ENCODE assay signal across 19 mouse cellular contexts in genomic region chr10:87333311-87333710, GRCm38 (mm10).
A peak's percentile ranks its signal among the peaks of the same experiment; 100 is the strongest.
DNase-seq lines count a peak whose midpoint lies in the region; ATAC-seq lines count a peak whose summit lies in the region.
"Had no signal": no experiment of that assay in that cellular context is flagged by ENCODE, and none has a peak within 500 bp of the region (broad histone marks: within the 10 kb centered on the region; RNA-seq: fewer than 3 reads in every experiment).

No protein-coding gene starts in this region.

- H3K4me2 ChIP-seq in hindbrain, embryonic 16.5 days (ENCODE audit: low read length) = no peak overlapping the region
- H3K4me2 ChIP-seq in hindbrain, embryonic 14.5 days (replicated peaks) = no peak overlapping the region
- H3K4me2 ChIP-seq: heart, embryonic 12.5 days; liver, embryonic 12.5 days; lung, embryonic 15.5 days; neural tube, embryonic 13.5 days had no signal

- WGBS in hindbrain, embryonic 16.5 days = 29% methylated on average over 6 of the region's 6 CpGs
- 32% methylated on average over 6 of the region's 6 CpGs for WGBS in hindbrain, embryonic 14.5 days

- no peaks in the 10 kb centered on the region for H3K36me3 ChIP-seq in hindbrain, embryonic 16.5 days (ENCODE audit: control insufficient read depth, insufficient read depth, low read length)
- no peaks in the 10 kb centered on the region for H3K36me3 ChIP-seq in hindbrain, embryonic 14.5 days (replicated peaks; ENCODE audit: control insufficient read depth, insufficient read depth)
- H3K36me3 ChIP-seq: heart, embryonic 12.5 days; liver, embryonic 12.5 days; lung, embryonic 15.5 days; neural tube, embryonic 13.5 days had no signal

- peak; percentile 46 to 48 for DNase-seq in cerebellum, postnatal 10 days
- no peak for DNase-seq in cerebellum, postnatal 36 days
- no peak for DNase-seq in hindbrain, embryonic 14.5 days (ENCODE audit: low spot score)
- peak; percentile 0 for DNase-seq in Muller cell, postnatal 12 days (ENCODE audit: inconsistent ontology term)
- peak; percentile 7 to 8 for DNase-seq in layer of hippocampus, adult 8-10 months (ENCODE audit: low spot score in 2 of 2)
- no peak for DNase-seq in adrenal gland, adult (ENCODE audit: inconsistent age in 2 of 2, low spot score in 1 of 2)
- DNase-seq: adrenal gland, adult 8-10 months; kidney, adult 8-10 months; kidney, postnatal 25 days; left cerebral cortex, postnatal 4 days; thymus, postnatal 14 days had no signal

- no peak overlapping the region for H3K4me3 ChIP-seq in hindbrain, embryonic 16.5 days (ENCODE audit: low read length)
- no peak overlapping the region for H3K4me3 ChIP-seq in hindbrain, embryonic 14.5 days (replicated peaks; ENCODE audit: low read length)
- H3K4me3 ChIP-seq: erythroblast, embryonic 14.5 days; heart, embryonic 12.5 days; liver, embryonic 12.5 days; lung, embryonic 15.5 days; neural tube, embryonic 13.5 days had no signal

- ATAC-seq in hindbrain, embryonic 16.5 days = peak; percentile 50; the same call in 1 of the 2 replicates
- ATAC-seq in hindbrain, embryonic 14.5 days (ENCODE audit: low FRiP score) = no peak; the same call in 1 of the 2 replicates
- ATAC-seq: inflammation-experienced regulatory T-cells, adult 6 months; liver, embryonic 12.5 days had no signal

- H3K27me3 ChIP-seq in hindbrain, embryonic 16.5 days (replicated peaks; ENCODE audit: control insufficient read depth, insufficient read depth, low read length) = no peaks in the 10 kb centered on the region
- H3K27me3 ChIP-seq in hindbrain, embryonic 14.5 days (ENCODE audit: control insufficient read depth, insufficient read depth, low read length) = no peaks in the 10 kb centered on the region
- H3K27me3 ChIP-seq: CH12.LX; heart, embryonic 12.5 days; liver, embryonic 12.5 days; lung, embryonic 15.5 days; neural tube, embryonic 13.5 days had no signal

- no peaks in the 10 kb centered on the region; the same call in 1 of the 2 replicates for H3K4me1 ChIP-seq in hindbrain, embryonic 16.5 days (ENCODE audit: control insufficient read depth, insufficient read depth, low read depth, low read length)
- H3K4me1 ChIP-seq in hindbrain, embryonic 14.5 days (replicated peaks; ENCODE audit: control insufficient read depth, insufficient read depth, low read length) = no peaks in the 10 kb centered on the region; the same call in 1 of the 2 replicates
- H3K4me1 ChIP-seq: heart, embryonic 12.5 days; liver, embryonic 12.5 days; lung, embryonic 15.5 days; neural tube, embryonic 13.5 days had no signal

- no peaks in the 10 kb centered on the region; the same call in 1 of the 2 replicates for H3K9me3 ChIP-seq in hindbrain, embryonic 16.5 days (ENCODE audit: control insufficient read depth, low read length)
- peaks cover 7% of the 10 kb centered on the region; the same call in 1 of the 2 replicates for H3K9me3 ChIP-seq in hindbrain, embryonic 14.5 days (ENCODE audit: control insufficient read depth, low read length)
- H3K9me3 ChIP-seq: liver, embryonic 12.5 days; lung, embryonic 15.5 days had no signal

- no peak overlapping the region for H3K27ac ChIP-seq in hindbrain, embryonic 16.5 days (ENCODE audit: low read depth, low read length)
- H3K27ac ChIP-seq in hindbrain, embryonic 14.5 days = no peak overlapping the region
- H3K27ac ChIP-seq: liver, embryonic 12.5 days; lung, embryonic 15.5 days; neural tube, embryonic 13.5 days had no signal

- H3K9ac ChIP-seq in hindbrain, embryonic 16.5 days (ENCODE audit: low read depth, low read length) = no peak overlapping the region
- no peak overlapping the region for H3K9ac ChIP-seq in hindbrain, embryonic 14.5 days
- H3K9ac ChIP-seq: heart, embryonic 12.5 days; liver, embryonic 12.5 days; lung, embryonic 15.5 days; neural tube, embryonic 13.5 days had no signal

Comparison
In these comparisons a context has a peak if more than half of its experiments do, and no peak if none do; other contexts are left out.
1. DNase-seq: peak in cerebellum, postnatal 10 days (2 of 2), Muller cell, postnatal 12 days (single experiment) and layer of hippocampus, adult 8-10 months (2 of 2); none in cerebellum, postnatal 36 days (0 of 2), hindbrain, embryonic 14.5 days (single experiment) and adrenal gland, adult (0 of 2).